Mouse (Mus musculus) lung, adult 2 months (tissue): ENCODE results near the gene Zdhhc19.

Experiments used
- CTCF ChIP-seq: fragments of 200-500 bp; IDR thresholded peaks from 2 replicates; pipeline ENCODE4 v1.5.1; 2011; ENCODE audit warnings: mild to moderate bottlenecking, low read length, control low read depth; ENCODE audit not compliant: insufficient read depth
- POLR2A ChIP-seq: fragments of 200-500 bp; IDR thresholded peaks from 2 replicates; pipeline ENCODE4 v1.6.1; 2011; ENCODE audit warnings: low read depth, mild to moderate bottlenecking, control low read depth, low read length, borderline replicate concordance; ENCODE audit errors: extremely low read depth

DNA sequence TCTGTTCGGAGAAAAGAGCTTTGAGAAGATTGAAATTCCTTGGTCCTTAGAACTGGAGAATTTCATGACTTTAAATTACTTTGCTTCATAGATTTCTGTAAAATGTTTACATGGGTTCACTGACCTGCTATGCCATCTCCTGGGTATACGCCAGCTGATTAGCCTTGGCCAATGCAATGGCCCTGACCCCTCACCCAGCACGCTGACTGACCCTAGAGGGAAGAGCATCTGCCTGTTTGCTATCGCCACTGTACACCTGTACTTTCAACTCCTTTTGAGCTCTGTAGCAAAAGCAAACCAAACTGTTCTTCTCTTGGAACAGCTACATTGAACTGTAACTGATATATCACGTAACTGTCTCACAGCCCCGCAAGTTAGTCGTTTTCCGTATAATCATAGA, 43.0 kb upstream of the Zdhhc19 start:
- TF ChIP-seq CTCF (no peak), POLR2A (no peak)
